Mouse (Mus musculus): ENCODE measurements around the gene Aptx.

The Aptx gene

DNA sequence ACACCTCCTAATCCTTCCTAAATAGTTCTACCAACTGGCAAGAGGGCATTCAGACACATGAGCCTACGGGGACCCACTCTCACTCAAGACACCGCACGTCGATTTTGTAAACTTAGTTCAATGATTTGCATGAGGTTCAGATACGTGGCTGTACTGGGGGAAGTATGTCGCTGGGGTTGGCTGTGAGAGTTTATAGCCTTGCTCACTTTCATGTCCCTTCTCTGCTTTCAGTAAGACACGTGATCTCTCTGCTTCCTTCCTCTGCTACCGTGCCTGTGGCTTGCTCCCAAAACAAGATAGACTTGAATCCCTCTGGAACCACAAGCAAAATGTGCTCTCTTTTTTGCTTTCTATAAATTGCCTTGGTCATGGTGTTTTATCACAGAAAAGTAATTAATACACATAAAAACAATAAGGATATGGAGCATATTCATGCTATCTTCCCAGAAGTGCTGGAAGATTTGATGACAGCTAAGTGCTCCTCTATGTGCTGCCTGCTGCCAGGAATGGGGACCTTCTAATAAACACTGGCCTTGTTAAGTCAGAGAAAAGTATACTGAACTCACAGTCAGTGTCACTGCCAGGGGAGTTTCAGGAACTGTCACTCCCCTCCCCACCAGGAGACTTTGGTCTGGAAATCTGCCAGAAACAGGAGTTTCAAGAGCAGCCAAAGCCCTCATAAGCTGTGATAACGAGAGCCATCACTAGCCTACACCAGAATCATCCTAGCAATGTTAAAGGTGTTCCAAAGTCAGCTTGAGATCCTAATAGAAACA, 36.6 kb downstream of the Aptx start:
- DNase-seq (ENCODE audit: low read depth) = peak; percentile 47

GRCm38 (mm10) chr4:40651055-40651454, 51.9 kb downstream of the Aptx start:
- DNase-seq (ENCODE audit: low read depth) = peak; percentile 69

GRCm38 (mm10) chr4:40649111-40649510, 53.9 kb downstream of the Aptx start:
- peak; percentile 62 for DNase-seq (ENCODE audit: low read depth)

GRCm38 (mm10) chr4:40643567-40643966, 59.4 kb downstream of the Aptx start:
- DNase-seq (ENCODE audit: low read depth) = no peak

DNA sequence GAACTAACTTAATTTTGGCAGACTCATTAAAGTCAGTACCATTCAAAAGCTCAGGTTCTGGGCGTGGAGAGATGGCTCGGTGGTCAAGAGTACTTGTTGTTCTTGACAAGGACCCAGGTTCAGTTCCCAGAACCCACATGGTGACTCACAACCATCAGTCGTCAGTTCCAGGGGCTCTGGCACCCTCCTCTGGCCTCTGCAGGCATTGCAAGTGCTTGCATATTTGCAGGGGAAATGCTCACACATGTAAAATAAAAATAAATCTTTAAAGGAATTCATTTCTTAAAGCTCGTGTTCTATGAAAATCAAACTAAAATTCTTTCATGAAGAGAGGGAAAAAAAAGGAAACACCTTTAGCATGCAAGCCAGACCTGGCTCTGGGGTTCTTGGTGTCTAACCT, 62.0 kb downstream of the Aptx start:
- peak; percentile 17 for DNase-seq (ENCODE audit: low read depth)

All from 416B (cell line).